Mouse (Mus musculus): ENCODE results near the gene Shb. TPM values are rescaled to one million over a fixed set of nuclear protein-coding genes. Genes with fewer than 3 reads are reported as not detected.
"Not testable (repeated sequence)": the region's sequence is repeated elsewhere in the genome, so short reads cannot be mapped to it uniquely, and the experiment has no call there.

Shb gene
- polyA plus RNA-seq, 1 experiment from 2014 or later = 2.7 TPM

DNA sequence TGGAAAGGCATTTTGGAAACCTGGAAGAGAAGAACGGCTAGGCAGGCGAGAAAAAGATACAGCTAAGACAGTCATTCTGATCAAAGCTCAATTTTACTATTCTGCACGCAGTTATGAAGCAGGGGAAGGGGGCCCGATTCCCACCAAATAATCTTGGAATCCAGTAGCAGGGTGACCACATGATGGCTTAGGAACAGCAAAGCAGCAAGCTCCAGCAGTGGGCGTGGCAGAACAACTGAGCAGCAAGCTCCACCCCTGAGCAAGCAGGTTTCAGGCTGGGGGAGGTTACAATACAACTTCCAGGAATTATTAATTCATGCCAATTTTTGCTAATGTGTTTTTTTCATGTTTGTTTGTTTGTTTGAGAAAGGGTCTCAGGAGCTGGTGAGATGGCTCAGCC is 145.0 kb downstream of the Shb start:
- not testable (repeated sequence) for DNase-seq (ENCODE audit: low spot score, missing footprints); H3K4me1 ChIP-seq (ENCODE audit: control insufficient read depth, insufficient read depth, low read length); H3K9me3 ChIP-seq (ENCODE audit: control insufficient read depth, low read length); H3K4me3 ChIP-seq (ENCODE audit: low read depth, low read length); H3K27me3 ChIP-seq (ENCODE audit: control insufficient read depth, insufficient read depth, low read length); H3K9ac ChIP-seq (ENCODE audit: low read length); H3K27ac ChIP-seq (ENCODE audit: low read depth, low read length); ATAC-seq (ENCODE audit: low FRiP score); H3K36me3 ChIP-seq (ENCODE audit: control insufficient read depth, insufficient read depth, low read length); H3K4me2 ChIP-seq
- 93% methylated on average over 5 of the region's 5 CpGs for WGBS

DNA sequence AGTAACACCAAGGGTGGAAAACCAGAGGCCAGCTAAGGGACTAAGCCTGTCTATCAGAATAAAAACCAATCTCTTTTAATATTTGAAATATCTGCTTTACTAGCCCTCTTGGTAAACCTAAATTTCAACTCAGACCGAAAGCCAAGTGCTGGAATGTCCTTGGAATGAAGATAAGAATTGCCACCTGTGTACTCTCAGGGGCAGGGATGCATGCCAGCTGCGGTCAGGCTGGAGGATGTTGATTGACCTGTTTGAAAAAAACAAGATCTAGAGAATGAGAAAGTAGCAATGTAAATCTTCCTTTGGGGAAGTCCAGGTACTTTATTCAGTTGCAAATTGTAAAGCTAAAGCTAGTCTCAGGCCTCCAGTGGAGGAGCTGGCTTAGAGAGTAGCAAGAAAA is 150.1 kb downstream of the Shb start:
- H3K9ac ChIP-seq (ENCODE audit: low read length); H3K4me1 ChIP-seq (ENCODE audit: control insufficient read depth, insufficient read depth, low read length); H3K27me3 ChIP-seq (ENCODE audit: control insufficient read depth, insufficient read depth, low read length); H3K27ac ChIP-seq (ENCODE audit: low read depth, low read length); H3K4me2 ChIP-seq; H3K36me3 ChIP-seq (ENCODE audit: control insufficient read depth, insufficient read depth, low read length); H3K4me3 ChIP-seq (ENCODE audit: low read depth, low read length); ATAC-seq (ENCODE audit: low FRiP score); H3K9me3 ChIP-seq (ENCODE audit: control insufficient read depth, low read length); DNase-seq (ENCODE audit: low spot score, missing footprints): not testable (repeated sequence)
- 90% methylated on average over 2 of the region's 2 CpGs for WGBS

DNA sequence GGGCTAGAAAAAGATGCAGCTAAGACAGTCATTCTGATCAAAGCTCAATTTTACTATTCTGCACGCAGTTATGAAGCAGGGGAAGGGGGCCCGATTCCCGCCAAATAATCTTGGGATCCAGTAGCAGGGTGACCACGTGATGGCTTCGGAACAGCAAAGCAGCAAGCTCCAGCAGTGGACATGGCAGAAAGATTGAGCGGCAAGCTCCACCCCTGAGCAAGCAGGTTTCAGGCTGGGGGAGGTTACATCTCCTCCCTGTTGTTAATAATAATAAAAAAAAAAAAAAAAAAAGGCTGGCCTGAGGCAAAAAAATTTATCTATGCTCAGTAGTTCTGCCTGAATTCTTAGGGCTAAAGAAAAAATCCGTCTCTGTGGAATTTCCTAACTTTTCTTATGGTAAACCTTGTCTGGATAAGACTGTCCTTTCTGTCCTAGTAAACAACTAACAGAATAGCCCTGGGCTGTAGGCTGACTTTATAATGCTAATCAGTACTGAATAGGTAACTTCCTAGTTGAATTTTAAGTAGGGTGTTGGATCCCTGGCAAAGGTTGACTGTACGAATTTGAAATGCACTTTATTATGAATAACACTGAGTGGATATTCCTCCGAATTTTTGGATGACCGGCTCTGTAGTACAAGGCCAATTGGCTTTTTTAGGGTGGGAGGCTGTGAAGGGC is 151.2 kb downstream of the Shb start:
- H3K36me3 ChIP-seq (ENCODE audit: control insufficient read depth, insufficient read depth, low read length); H3K4me1 ChIP-seq (ENCODE audit: control insufficient read depth, insufficient read depth, low read length); ATAC-seq (ENCODE audit: low FRiP score); DNase-seq (ENCODE audit: low spot score, missing footprints); H3K27ac ChIP-seq (ENCODE audit: low read depth, low read length); H3K9me3 ChIP-seq (ENCODE audit: control insufficient read depth, low read length); H3K4me3 ChIP-seq (ENCODE audit: low read depth, low read length); H3K4me2 ChIP-seq; H3K9ac ChIP-seq (ENCODE audit: low read length); H3K27me3 ChIP-seq (ENCODE audit: control insufficient read depth, insufficient read depth, low read length): not testable (repeated sequence)
- 91% methylated on average over 10 of the region's 10 CpGs for WGBS

DNA sequence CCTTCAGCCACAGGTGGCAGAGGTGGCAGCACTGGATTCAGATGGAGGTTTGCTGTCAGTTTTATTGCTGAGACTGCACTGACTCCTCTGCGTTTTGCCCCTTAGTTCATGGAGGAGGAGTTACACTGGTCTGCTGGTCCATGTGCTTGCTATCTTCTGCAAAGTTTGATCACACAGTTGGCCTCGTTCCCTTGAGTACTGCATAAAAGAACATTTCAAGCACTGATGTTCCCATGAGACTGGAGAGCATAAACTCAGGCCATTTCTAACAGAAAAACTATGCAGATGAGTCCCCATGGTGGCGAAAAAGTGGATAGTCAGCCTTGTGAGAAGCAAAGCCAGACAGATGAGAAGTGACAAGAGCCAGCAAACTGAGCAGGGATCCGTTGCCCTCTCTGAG is 155.7 kb downstream of the Shb start:
- Histone ChIP-seq H3K9me3 (ENCODE audit: control insufficient read depth, low read length) (no peaks in the 10 kb centered on the region), H3K27ac (ENCODE audit: low read depth, low read length) (no peak overlapping the region), H3K4me1 (ENCODE audit: control insufficient read depth, insufficient read depth, low read length) (no peaks in the 10 kb centered on the region), H3K27me3 (ENCODE audit: control insufficient read depth, insufficient read depth, low read length) (no peaks in the 10 kb centered on the region), H3K9ac (ENCODE audit: low read length) (no peak overlapping the region), H3K4me3 (ENCODE audit: low read depth, low read length) (no peak overlapping the region), H3K36me3 (ENCODE audit: control insufficient read depth, insufficient read depth, low read length) (peaks cover 12% of the 10 kb centered on the region; the same call in 1 of the 2 replicates), H3K4me2 (no peak overlapping the region)
- 92% methylated on average over 4 of the region's 4 CpGs for WGBS
- ATAC-seq (ENCODE audit: low FRiP score) (no peak), DNase-seq (ENCODE audit: low spot score, missing footprints) (no peak)

DNA sequence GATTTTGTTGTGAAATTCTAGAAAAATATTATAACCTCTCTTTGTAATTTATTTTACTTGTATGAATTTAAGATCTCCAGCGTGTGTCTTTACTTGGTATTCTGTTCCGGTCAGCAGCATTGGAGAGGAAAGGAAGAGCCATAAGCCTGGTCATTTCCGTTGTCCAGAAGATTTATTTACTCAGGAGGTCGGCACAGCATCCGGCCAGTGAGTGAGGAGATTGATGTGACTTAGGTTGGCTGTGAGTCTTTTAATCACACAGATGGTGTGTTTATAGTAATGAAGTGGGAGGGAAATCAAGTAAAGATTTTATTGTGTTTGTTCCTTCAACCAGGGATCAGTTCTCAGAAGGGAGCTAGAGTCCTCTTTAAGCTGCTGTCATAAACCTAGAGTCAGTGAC is 157.4 kb downstream of the Shb start:
- H3K36me3 ChIP-seq (ENCODE audit: control insufficient read depth, insufficient read depth, low read length) = peaks cover 16% of the 10 kb centered on the region; the same call in 1 of the 2 replicates
- H3K4me1 ChIP-seq (ENCODE audit: control insufficient read depth, insufficient read depth, low read length) = no peaks in the 10 kb centered on the region
- H3K27me3 ChIP-seq (ENCODE audit: control insufficient read depth, insufficient read depth, low read length) = no peaks in the 10 kb centered on the region
- ATAC-seq (ENCODE audit: low FRiP score) (no peak), DNase-seq (ENCODE audit: low spot score, missing footprints) (no peak)
- H3K9me3 ChIP-seq (ENCODE audit: control insufficient read depth, low read length) = no peaks in the 10 kb centered on the region
- no peak overlapping the region for H3K4me3 ChIP-seq (ENCODE audit: low read depth, low read length)
- WGBS = 92% methylated on average over 5 of the region's 5 CpGs
- H3K27ac ChIP-seq (ENCODE audit: low read depth, low read length) = no peak overlapping the region
- no peak overlapping the region for H3K9ac ChIP-seq (ENCODE audit: low read length)
- no peak overlapping the region for H3K4me2 ChIP-seq

Small RNA genes within 50 kb of the gene (microRNA-seq; reads per million reads assigned to microRNA genes)
- not detected for gene Gm22518
- not detected for gene Gm25692

Other genes with a start within 250 kb of the Shb start
- 20.5 and 25.4 TPM in 2 replicates for gene Trmt10b, start 235.3 kb downstream of the Shb start, polyA plus RNA-seq (2014; fragmentation: Nextera tagmentation; extraction: Ambion mirVana)
- gene Dcaf10, start 190.4 kb downstream of the Shb start, polyA plus RNA-seq (2014; fragmentation: Nextera tagmentation; extraction: Ambion mirVana) = 11.7 and 12.3 TPM in 2 replicates
- 105 and 109 TPM in 2 replicates for gene Exosc3, start 189.7 kb downstream of the Shb start, polyA plus RNA-seq (2014; fragmentation: Nextera tagmentation; extraction: Ambion mirVana)
- 63.4 and 78.6 TPM in 2 replicates for gene Slc25a51, start 123.7 kb downstream of the Shb start, polyA plus RNA-seq (2014; fragmentation: Nextera tagmentation; extraction: Ambion mirVana)